Mouse (Mus musculus): ENCODE measurements around the gene Agbl4. TPM values are rescaled to one million over a fixed set of nuclear protein-coding genes. Genes with fewer than 3 reads are reported as not detected.

Agbl4 gene
- polyA plus RNA-seq, 1 experiment: not detected

GRCm38 (mm10) chr4:111441709-111442108, 1044.2 kb downstream of the Agbl4 start:
- no peaks in the 10 kb centered on the region for H3K4me1 ChIP-seq (ENCODE audit: control insufficient read depth)
- H3K36me3 ChIP-seq (ENCODE audit: control insufficient read depth): no peaks in the 10 kb centered on the region
- TF ChIP-seq GATA1 (IDR thresholded peaks at IDR 0.05; ENCODE audit: low read length) (no peak), TAL1 (IDR thresholded peaks at IDR 0.05; ENCODE audit: low read length) (no peak)

GRCm38 (mm10) chr4:111442435-111443238, 1045.2 kb downstream of the Agbl4 start:
- Histone ChIP-seq H3K9me3 (ENCODE audit: control insufficient read depth, low read length) (peaks cover 12% of the 10 kb centered on the region), H3K27me3 (ENCODE audit: control insufficient read depth) (no peaks in the 10 kb centered on the region), H3K4me1 (ENCODE audit: control insufficient read depth) (no peaks in the 10 kb centered on the region), H3K4me3 (replicated peaks) (no peak overlapping the region), H3K36me3 (ENCODE audit: control insufficient read depth) (no peaks in the 10 kb centered on the region)
- TF ChIP-seq GATA1 (IDR thresholded peaks at IDR 0.05; ENCODE audit: low read length): no peak
- TF ChIP-seq TAL1 (IDR thresholded peaks at IDR 0.05; ENCODE audit: low read length): no peak

More at GRCm38 (mm10) chr4:111441709-111442108, 1044.2 kb downstream of the Agbl4 start:
- Histone ChIP-seq H3K27me3 (ENCODE audit: control insufficient read depth) (no peaks in the 10 kb centered on the region), H3K9me3 (ENCODE audit: control insufficient read depth, low read length) (peaks cover 12% of the 10 kb centered on the region), H3K4me3 (replicated peaks) (no peak overlapping the region)

GRCm38 (mm10) chr4:111443906-111444615, 1046.6 kb downstream of the Agbl4 start:
- H3K27me3 ChIP-seq (ENCODE audit: control insufficient read depth): no peaks in the 10 kb centered on the region
- no peaks in the 10 kb centered on the region for H3K4me1 ChIP-seq (ENCODE audit: control insufficient read depth)
- H3K36me3 ChIP-seq (ENCODE audit: control insufficient read depth): no peaks in the 10 kb centered on the region
- peaks cover 4% of the 10 kb centered on the region for H3K9me3 ChIP-seq (ENCODE audit: control insufficient read depth, low read length)
- TF ChIP-seq TAL1 (IDR thresholded peaks at IDR 0.05; ENCODE audit: low read length): no peak
- TF ChIP-seq GATA1 (IDR thresholded peaks at IDR 0.05; ENCODE audit: low read length): no peak
- no peak overlapping the region for H3K4me3 ChIP-seq (replicated peaks)

GRCm38 (mm10) chr4:111444616-111445160, 1047.2 kb downstream of the Agbl4 start:
- TF ChIP-seq GATA1 (IDR thresholded peaks at IDR 0.05; ENCODE audit: low read length): no peak
- TF ChIP-seq TAL1 (IDR thresholded peaks at IDR 0.05; ENCODE audit: low read length): no peak
- no peaks in the 10 kb centered on the region for H3K4me1 ChIP-seq (ENCODE audit: control insufficient read depth)
- H3K4me3 ChIP-seq (replicated peaks): no peak overlapping the region
- H3K36me3 ChIP-seq (ENCODE audit: control insufficient read depth): no peaks in the 10 kb centered on the region
- no peaks in the 10 kb centered on the region for H3K9me3 ChIP-seq (ENCODE audit: control insufficient read depth, low read length)
- no peaks in the 10 kb centered on the region for H3K27me3 ChIP-seq (ENCODE audit: control insufficient read depth)

- Histone ChIP-seq H3K4me3 (replicated peaks) (no peak overlapping the region), H3K9me3 (ENCODE audit: control insufficient read depth, low read length) (no peaks in the 10 kb centered on the region)
- TF ChIP-seq TAL1 (IDR thresholded peaks at IDR 0.05; ENCODE audit: low read length): no peak
- no peak for TF ChIP-seq GATA1 (IDR thresholded peaks at IDR 0.05; ENCODE audit: low read length)
Observed at GRCm38 (mm10) chr4:111447918-111448317, 1050.5 kb downstream of the Agbl4 start.

GRCm38 (mm10) chr4:111448586-111448985, 1051.1 kb downstream of the Agbl4 start:
- no peaks in the 10 kb centered on the region for H3K36me3 ChIP-seq (ENCODE audit: control insufficient read depth)
- no peaks in the 10 kb centered on the region for H3K9me3 ChIP-seq (ENCODE audit: control insufficient read depth, low read length)
- no peaks in the 10 kb centered on the region for H3K27me3 ChIP-seq (ENCODE audit: control insufficient read depth)
- no peaks in the 10 kb centered on the region for H3K4me1 ChIP-seq (ENCODE audit: control insufficient read depth)
- TF ChIP-seq GATA1 (IDR thresholded peaks at IDR 0.05; ENCODE audit: low read length) (no peak), TAL1 (IDR thresholded peaks at IDR 0.05; ENCODE audit: low read length) (no peak)
- no peak overlapping the region for H3K4me3 ChIP-seq (replicated peaks)

More at GRCm38 (mm10) chr4:111447918-111448317, 1050.5 kb downstream of the Agbl4 start:
- H3K27me3 ChIP-seq (ENCODE audit: control insufficient read depth): no peaks in the 10 kb centered on the region
- no peaks in the 10 kb centered on the region for H3K4me1 ChIP-seq (ENCODE audit: control insufficient read depth)
- no peaks in the 10 kb centered on the region for H3K36me3 ChIP-seq (ENCODE audit: control insufficient read depth)

- H3K9me3 ChIP-seq (ENCODE audit: control insufficient read depth, low read length): no peaks in the 10 kb centered on the region
- H3K4me1 ChIP-seq (ENCODE audit: control insufficient read depth): no peaks in the 10 kb centered on the region
- no peaks in the 10 kb centered on the region for H3K36me3 ChIP-seq (ENCODE audit: control insufficient read depth)
- no peak for TF ChIP-seq GATA1 (IDR thresholded peaks at IDR 0.05; ENCODE audit: low read length)
- TF ChIP-seq TAL1 (IDR thresholded peaks at IDR 0.05; ENCODE audit: low read length): no peak
- H3K27me3 ChIP-seq (ENCODE audit: control insufficient read depth): no peaks in the 10 kb centered on the region
- no peak overlapping the region for H3K4me3 ChIP-seq (replicated peaks)
Observed at GRCm38 (mm10) chr4:111449442-111450199, 1052.2 kb downstream of the Agbl4 start.

- H3K36me3 ChIP-seq (ENCODE audit: control insufficient read depth): no peaks in the 10 kb centered on the region
- H3K9me3 ChIP-seq (ENCODE audit: control insufficient read depth, low read length): no peaks in the 10 kb centered on the region
- H3K4me1 ChIP-seq (ENCODE audit: control insufficient read depth): no peaks in the 10 kb centered on the region
- H3K27me3 ChIP-seq (ENCODE audit: control insufficient read depth): no peaks in the 10 kb centered on the region
- TF ChIP-seq TAL1 (IDR thresholded peaks at IDR 0.05; ENCODE audit: low read length) (no peak), GATA1 (IDR thresholded peaks at IDR 0.05; ENCODE audit: low read length) (no peak)
- no peak overlapping the region for H3K4me3 ChIP-seq (replicated peaks)
Observed at GRCm38 (mm10) chr4:111451283-111451918, 1053.9 kb downstream of the Agbl4 start.

Measured in erythroblast, embryonic 14.5 days (primary cell).